Mouse (Mus musculus) embryonic facial prominence, embryonic 11.5 days (tissue): Measurements from ENCODE around the gene Nrp2. TPM values are rescaled to one million over a fixed set of nuclear protein-coding genes. Genes with fewer than 3 reads are reported as not detected.

Experiments used
- ATAC-seq: fragments of 200-750 bp; cut with Nextera tagmentation; replicated peaks from 2 replicates; pipeline ENCODE4 v1.8.0; 2017; ENCODE audit warnings: low read depth; ENCODE audit not compliant: insufficient number of reproducible peaks, low FRiP score, low TSS enrichment
- DNase-seq: peaks from one replicate; pipeline ENCODE4 v3.0.0-alpha.2; 2015; ENCODE audit warnings: low spot score
- H3K27ac ChIP-seq: fragments of 300-500 bp; sonication (generic); replicated peaks from 2 replicates; pipeline ENCODE4 v1.5.1; 2014; ENCODE audit warnings: mild to moderate bottlenecking, low read depth, low read length, control low read depth
- H3K27me3 ChIP-seq: fragments of 300-500 bp; sonication (generic); 2 replicates; pipeline ENCODE4 v1.6.1; 2014; ENCODE audit warnings: mild to moderate bottlenecking, low read length, moderate library complexity, mixed read lengths; ENCODE audit not compliant: control insufficient read depth, insufficient read depth
- H3K36me3 ChIP-seq: fragments of 300-500 bp; sonication (generic); replicated peaks from 2 replicates; pipeline ENCODE4 v1.6.1; 2014; ENCODE audit warnings: low read depth, mild to moderate bottlenecking, low read length, moderate library complexity, mixed read lengths; ENCODE audit not compliant: control insufficient read depth, insufficient read depth
- H3K4me1 ChIP-seq: fragments of 300-500 bp; sonication (generic); 2 replicates; pipeline ENCODE4 v1.6.1; 2014; ENCODE audit warnings: low read length, mixed read lengths; ENCODE audit not compliant: control insufficient read depth, insufficient read depth
- H3K4me2 ChIP-seq: fragments of 300-500 bp; sonication (generic); 2 replicates; pipeline ENCODE4 v1.6.1; 2014; ENCODE audit warnings: low read depth, mild to moderate bottlenecking, control low read depth, low read length, moderate library complexity
- H3K4me3 ChIP-seq: fragments of 300-500 bp; sonication (generic); 2 replicates; pipeline ENCODE4 v1.5.1; 2014; ENCODE audit warnings: low read depth, low read length, control low read depth
- H3K9ac ChIP-seq: fragments of 300-500 bp; sonication (generic); replicated peaks from 2 replicates; pipeline ENCODE4 v1.6.1; 2014; ENCODE audit warnings: mild to moderate bottlenecking, control low read depth, low read length
- H3K9me3 ChIP-seq: fragments of 300-500 bp; sonication (generic); replicated peaks from 2 replicates; pipeline ENCODE4 v1.6.1; 2016; ENCODE audit warnings: mild to moderate bottlenecking, low read length, inconsistent platforms, mixed read lengths; ENCODE audit not compliant: control insufficient read depth
- WGBS: fragments of 180-500 bp; shearing (Covaris S2); extraction: QIAGEN DNeasy Blood & Tissue Kit; methylation state at CpG from one replicate; pipeline ENCODE4 v1.1.7; 2014; 5-methylcytosine and 5-hydroxymethylcytosine counted together
- polyA plus RNA-seq: library from polyadenylated mRNA; unstranded; fragments of >200 nt; fragmentation: Nextera tagmentation; extraction: Ambion mirVana; gene quantifications from 2 replicates; pipeline ENCODE4 v1.2.1, GENCODE M21; 2014

Gene Nrp2
- polyA plus RNA-seq, 1 experiment from 2014 or later = 20.2 TPM

GRCm38 (mm10) chr1:62831725-62832455 is 128.8 kb downstream of the Nrp2 start:
- DNase-seq (no peak), ATAC-seq (no peak)
- H3K4me1 ChIP-seq = no peaks in the 10 kb centered on the region
- H3K9ac ChIP-seq = no peak overlapping the region
- H3K4me3 ChIP-seq = no peak overlapping the region
- H3K27ac ChIP-seq = no peak overlapping the region
- no peaks in the 10 kb centered on the region for H3K27me3 ChIP-seq
- no peak overlapping the region for H3K4me2 ChIP-seq
- H3K36me3 ChIP-seq = no peaks in the 10 kb centered on the region
- 81% methylated on average over 6 of the region's 6 CpGs for WGBS
- H3K9me3 ChIP-seq = no peaks in the 10 kb centered on the region

- no peaks in the 10 kb centered on the region for H3K36me3 ChIP-seq
- DNase-seq (no peak), ATAC-seq (no peak)
- no peak overlapping the region for H3K27ac ChIP-seq
- WGBS = 94% methylated on average over 1 of the region's 1 CpGs
- H3K4me1 ChIP-seq = no peaks in the 10 kb centered on the region
- no peak overlapping the region for H3K4me2 ChIP-seq
- no peak overlapping the region for H3K9ac ChIP-seq
- H3K27me3 ChIP-seq = no peaks in the 10 kb centered on the region
- H3K9me3 ChIP-seq = no peaks in the 10 kb centered on the region
- no peak overlapping the region for H3K4me3 ChIP-seq
Measured at GRCm38 (mm10) chr1:62833356-62833755, 130.3 kb downstream of the Nrp2 start.

GRCm38 (mm10) chr1:62834443-62835185 is 131.5 kb downstream of the Nrp2 start:
- H3K9ac ChIP-seq = no peak overlapping the region
- no peaks in the 10 kb centered on the region for H3K27me3 ChIP-seq
- H3K4me2 ChIP-seq = no peak overlapping the region
- no peaks in the 10 kb centered on the region for H3K9me3 ChIP-seq
- no peaks in the 10 kb centered on the region for H3K36me3 ChIP-seq
- WGBS = 75% methylated on average over 1 of the region's 1 CpGs
- ATAC-seq (no peak), DNase-seq (no peak)
- no peak overlapping the region for H3K27ac ChIP-seq
- no peak overlapping the region for H3K4me3 ChIP-seq
- no peaks in the 10 kb centered on the region for H3K4me1 ChIP-seq

- ATAC-seq (no peak), DNase-seq (no peak)
- Histone ChIP-seq H3K4me3 (no peak overlapping the region), H3K9me3 (no peaks in the 10 kb centered on the region), H3K4me2 (no peak overlapping the region), H3K36me3 (no peaks in the 10 kb centered on the region), H3K4me1 (no peaks in the 10 kb centered on the region), H3K27ac (no peak overlapping the region), H3K9ac (no peak overlapping the region), H3K27me3 (no peaks in the 10 kb centered on the region)
- WGBS = 88% methylated on average over 3 of the region's 3 CpGs
Measured at GRCm38 (mm10) chr1:62838083-62838482, 135.0 kb downstream of the Nrp2 start.

- Histone ChIP-seq H3K27me3 (no peaks in the 10 kb centered on the region), H3K27ac (no peak overlapping the region), H3K4me1 (no peaks in the 10 kb centered on the region), H3K36me3 (no peaks in the 10 kb centered on the region), H3K9me3 (no peaks in the 10 kb centered on the region), H3K4me3 (no peak overlapping the region), H3K9ac (no peak overlapping the region), H3K4me2 (no peak overlapping the region)
- ATAC-seq (no peak), DNase-seq (no peak)
- 57% methylated on average over 2 of the region's 2 CpGs for WGBS
Measured at GRCm38 (mm10) chr1:62838631-62839030, 135.5 kb downstream of the Nrp2 start.

GRCm38 (mm10) chr1:62843215-62843614 is 140.1 kb downstream of the Nrp2 start:
- no peak overlapping the region for H3K4me3 ChIP-seq
- no peaks in the 10 kb centered on the region for H3K4me1 ChIP-seq
- H3K9me3 ChIP-seq = no peaks in the 10 kb centered on the region
- no peak overlapping the region for H3K4me2 ChIP-seq
- H3K9ac ChIP-seq = no peak overlapping the region
- no peaks in the 10 kb centered on the region for H3K36me3 ChIP-seq
- ATAC-seq (no peak), DNase-seq (no peak)
- WGBS = 89% methylated on average over 4 of the region's 4 CpGs
- no peaks in the 10 kb centered on the region for H3K27me3 ChIP-seq
- H3K27ac ChIP-seq = no peak overlapping the region

GRCm38 (mm10) chr1:62850990-62851940 is 148.2 kb downstream of the Nrp2 start:
- ATAC-seq (no peak), DNase-seq (no peak)
- Histone ChIP-seq H3K36me3 (no peaks in the 10 kb centered on the region), H3K4me3 (no peak overlapping the region), H3K27ac (no peak overlapping the region), H3K4me2 (no peak overlapping the region), H3K9ac (no peak overlapping the region), H3K27me3 (no peaks in the 10 kb centered on the region), H3K9me3 (no peaks in the 10 kb centered on the region), H3K4me1 (no peaks in the 10 kb centered on the region)
- 48% methylated on average over 8 of the region's 8 CpGs for WGBS
